Mouse (Mus musculus): ENCODE measurements around the gene Rbck1.
"Not testable (repeated sequence)": the region's sequence is repeated elsewhere in the genome, so short reads cannot be mapped to it uniquely, and the experiment has no call there.

Gene Rbck1

GRCm38 (mm10) chr2:152302862-152303261 is 29.6 kb downstream of the Rbck1 start:
- peak in 1 of 2 experiments; percentile 39 for DNase-seq (ENCODE audit: low spot score in 2 of 2)

DNA sequence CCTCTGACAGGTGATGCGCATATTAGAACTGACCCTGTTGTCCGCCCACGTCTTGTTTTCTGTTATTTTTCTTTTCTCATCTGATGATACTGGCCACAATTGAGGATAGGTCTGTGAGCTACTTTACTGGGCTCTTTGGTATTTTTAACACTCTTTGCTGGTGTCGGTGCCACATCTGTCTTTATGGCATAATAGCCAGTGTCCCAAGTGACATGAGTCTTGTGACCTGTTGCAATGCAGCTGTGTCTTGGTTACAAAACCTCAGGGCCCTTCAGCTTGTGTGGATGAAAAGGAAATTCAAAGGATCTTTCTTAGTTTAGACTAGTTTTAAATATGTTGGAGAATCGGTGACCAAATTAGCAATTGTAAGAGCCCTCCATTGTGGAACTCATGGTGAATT is 37.9 kb downstream of the Rbck1 start:
- no peak for DNase-seq (ENCODE audit: low spot score in 2 of 2)

DNA sequence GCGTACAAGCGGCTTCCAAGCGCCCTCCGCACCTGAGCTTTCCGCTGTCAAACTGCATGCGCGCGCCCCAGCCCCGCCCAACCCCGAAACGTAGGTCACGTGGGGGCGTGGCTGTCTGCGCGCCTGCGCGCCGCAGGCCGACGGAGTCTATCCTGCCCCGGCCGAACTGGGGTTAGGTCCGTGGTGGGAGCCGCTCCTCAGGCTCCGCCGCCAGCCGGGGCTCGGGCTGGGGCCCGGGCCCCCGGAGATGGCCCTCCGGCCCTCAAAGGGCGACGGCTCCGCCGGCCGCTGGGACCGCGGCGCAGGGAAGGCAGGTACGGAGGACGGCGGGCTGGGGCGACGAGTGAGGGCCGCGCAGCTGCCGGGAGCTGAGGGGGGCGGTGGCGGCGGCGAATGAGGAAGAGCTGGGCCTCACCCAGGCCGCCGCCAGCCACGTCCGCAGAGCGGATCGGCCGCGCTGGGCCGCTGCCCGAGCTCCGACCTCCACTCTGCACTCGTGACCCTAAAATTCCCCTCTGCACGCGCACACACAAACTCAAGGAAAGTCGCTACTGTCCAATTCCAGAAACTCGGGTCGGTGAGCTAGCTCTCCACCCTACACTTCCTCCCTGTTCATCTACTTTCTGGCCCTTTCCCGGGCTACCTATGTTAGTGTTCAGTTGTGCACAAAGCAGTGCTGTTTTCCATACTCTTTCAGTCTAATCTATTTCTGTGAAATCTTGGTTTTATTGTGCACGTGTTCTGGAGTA is 38.6 kb downstream of the Rbck1 start, which contains the start of gene Tbc1d20:
Tbc1d20 (plus strand) TSS at position 102 of the 749 bp plus-strand sequence.
- peak; percentile 84 to 87 for DNase-seq (ENCODE audit: low spot score in 2 of 2)

DNA sequence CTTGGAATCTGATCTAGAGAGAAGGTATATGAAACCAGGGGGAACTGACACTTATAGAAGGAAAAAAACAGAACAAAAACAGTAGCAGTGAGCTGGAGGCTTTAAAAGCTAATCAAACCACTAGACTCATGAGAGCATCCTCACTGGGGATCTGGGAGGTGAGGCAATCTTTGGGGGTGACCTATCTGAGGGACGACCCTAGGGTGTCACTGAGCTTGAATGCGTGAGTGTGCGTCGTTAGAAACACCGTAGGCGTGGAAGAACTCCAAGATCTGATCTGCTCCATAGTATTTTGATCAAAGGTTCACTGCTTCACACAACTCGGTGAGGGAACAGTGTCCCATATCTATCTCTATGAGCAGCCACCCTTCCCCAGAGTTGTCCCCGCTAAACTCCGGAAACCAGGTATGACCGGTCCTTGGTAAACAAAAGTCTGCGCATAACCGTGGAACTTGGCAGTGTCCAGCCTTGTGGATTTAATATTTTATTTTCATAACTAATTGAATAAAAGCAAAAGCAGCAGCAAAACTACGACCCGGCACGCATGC is 39.2 kb downstream of the Rbck1 start:
- peak in 1 of 2 experiments; percentile 13 for DNase-seq (ENCODE audit: low spot score in 2 of 2)

DNA sequence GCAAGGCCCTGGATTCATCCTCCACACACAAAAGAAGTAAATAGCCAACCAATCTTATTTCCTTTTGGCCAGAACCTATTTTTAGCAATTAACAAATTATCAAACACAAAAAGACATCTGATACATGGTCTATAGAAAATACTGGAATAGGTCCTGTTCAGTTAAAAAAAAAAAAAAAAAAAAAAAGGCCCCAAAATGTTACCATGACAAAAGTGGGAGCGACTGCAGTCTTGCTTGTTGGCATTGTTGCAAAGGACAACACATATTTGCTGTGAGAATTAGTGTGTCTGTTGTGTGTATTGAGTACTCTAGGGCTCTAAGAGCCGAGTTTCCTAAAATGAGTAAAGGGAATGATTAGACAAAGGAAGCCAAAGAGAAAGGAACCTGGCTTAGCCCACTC is 40.0 kb downstream of the Rbck1 start:
- no peak for DNase-seq (ENCODE audit: low spot score in 2 of 2)

GRCm38 (mm10) chr2:152289623-152290022 is 42.8 kb downstream of the Rbck1 start:
- DNase-seq (ENCODE audit: low spot score in 2 of 2) = not testable (repeated sequence)

GRCm38 (mm10) chr2:152288046-152288445 is 44.4 kb downstream of the Rbck1 start:
- no peak for DNase-seq (ENCODE audit: low spot score in 2 of 2)

DNA sequence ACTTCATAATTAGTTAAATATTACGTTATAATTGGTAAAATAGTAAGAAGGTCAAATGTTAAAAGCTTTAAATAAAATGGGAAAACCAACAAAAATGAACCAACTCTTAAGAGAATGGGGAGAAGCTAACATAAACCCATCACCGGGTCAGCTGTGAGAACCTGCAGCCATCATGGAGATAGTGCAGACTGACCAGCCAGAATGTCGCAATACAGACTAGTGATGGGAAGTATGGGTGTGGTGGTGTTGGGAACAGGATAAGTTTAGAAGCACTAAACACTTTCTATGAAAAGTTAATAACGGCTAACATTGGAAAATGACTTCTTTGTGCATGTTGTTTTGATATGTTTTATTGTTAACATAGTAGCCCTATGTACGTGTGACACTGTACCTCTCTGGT is 44.9 kb downstream of the Rbck1 start:
- DNase-seq (ENCODE audit: low spot score in 2 of 2) = no peak

DNA sequence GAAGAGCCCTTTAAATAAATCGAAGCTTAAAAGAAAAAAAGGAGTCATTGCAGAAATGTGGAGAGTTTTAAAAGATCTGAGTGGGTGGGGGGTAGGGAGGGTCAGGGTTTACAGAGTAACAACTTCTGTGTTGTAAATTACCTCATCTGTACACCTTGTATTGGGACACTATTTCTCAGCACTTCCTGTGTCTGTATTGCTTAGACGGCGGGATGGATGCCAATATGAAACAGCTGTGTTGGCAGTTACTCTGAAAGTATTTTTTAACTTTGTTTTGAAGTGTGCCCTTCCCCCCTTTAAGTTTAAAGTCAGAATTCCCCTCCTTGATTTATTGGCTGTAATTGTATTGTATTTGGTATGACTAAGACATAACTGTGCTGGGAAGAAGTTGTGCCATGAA is 51.0 kb downstream of the Rbck1 start:
- no peak for DNase-seq (ENCODE audit: low spot score in 2 of 2)

GRCm38 (mm10) chr2:152273639-152274038 is 58.8 kb downstream of the Rbck1 start:
- DNase-seq (ENCODE audit: low spot score in 2 of 2) = no peak
